Mouse (Mus musculus) erythroblast, embryonic 14.5 days (primary cell): ENCODE results near the gene Tmem45b. TPM values are rescaled to one million over a fixed set of nuclear protein-coding genes. Genes with fewer than 3 reads are reported as not detected.

ENCODE experiments used
- H3K27me3 ChIP-seq: 2 replicates; pipeline ENCODE4 v1.6.1; 2012; ENCODE audit warnings: inconsistent platforms; ENCODE audit not compliant: control insufficient read depth
- H3K36me3 ChIP-seq: 2 replicates; pipeline ENCODE4 v1.6.1; 2012; ENCODE audit warnings: mild to moderate bottlenecking, inconsistent platforms; ENCODE audit not compliant: control insufficient read depth
- H3K4me1 ChIP-seq: 2 replicates; pipeline ENCODE4 v1.6.1; 2012; ENCODE audit warnings: inconsistent platforms; ENCODE audit not compliant: control insufficient read depth
- H3K4me3 ChIP-seq: replicated peaks from 2 replicates; pipeline ENCODE3; 2012; ENCODE audit warnings: moderate library complexity, mild to moderate bottlenecking, inconsistent platforms
- H3K9me3 ChIP-seq: 2 replicates; pipeline ENCODE4 v1.6.1; 2012; ENCODE audit warnings: low read length, inconsistent platforms, mixed read lengths; ENCODE audit not compliant: control insufficient read depth
- GATA1 ChIP-seq: IDR thresholded peaks from 2 replicates; pipeline ENCODE4 v1.6.1; 2012; ENCODE audit warnings: low read length, inconsistent platforms, mixed read lengths
- TAL1 ChIP-seq: IDR thresholded peaks from 3 replicates; pipeline ENCODE4 v1.6.1; 2012; ENCODE audit warnings: low read length, inconsistent platforms, mixed read lengths
- polyA plus RNA-seq: library from polyadenylated mRNA; stranded (reverse); fragments of >175 nt; gene quantifications from 2 replicates; pipeline ENCODE4 v1.2.3, GENCODE M21; 2012

The Tmem45b gene
- polyA plus RNA-seq, 1 experiment, result not detected

- Histone ChIP-seq H3K36me3 (no peaks in the 10 kb centered on the region), H3K9me3 (no peaks in the 10 kb centered on the region), H3K27me3 (no peaks in the 10 kb centered on the region), H3K4me1 (no peaks in the 10 kb centered on the region), H3K4me3 (no peak overlapping the region)
- TF ChIP-seq GATA1 (no peak), TAL1 (no peak)
Measured at GRCm38 (mm10) chr9:31439341-31439740, 24.9 kb downstream of the Tmem45b start.

- Histone ChIP-seq H3K4me1 (no peaks in the 10 kb centered on the region), H3K4me3 (no peak overlapping the region), H3K9me3 (no peaks in the 10 kb centered on the region), H3K36me3 (no peaks in the 10 kb centered on the region), H3K27me3 (no peaks in the 10 kb centered on the region)
- TF ChIP-seq TAL1, result no peak
- TF ChIP-seq GATA1, result no peak
Measured at GRCm38 (mm10) chr9:31438834-31439233, 25.4 kb downstream of the Tmem45b start.

- Histone ChIP-seq H3K9me3 (no peaks in the 10 kb centered on the region), H3K36me3 (no peaks in the 10 kb centered on the region), H3K4me3 (no peak overlapping the region), H3K4me1 (no peaks in the 10 kb centered on the region), H3K27me3 (no peaks in the 10 kb centered on the region)
- TF ChIP-seq TAL1 (no peak), GATA1 (no peak)
Measured at GRCm38 (mm10) chr9:31437861-31438260, 26.4 kb downstream of the Tmem45b start.

- Histone ChIP-seq H3K36me3 (no peaks in the 10 kb centered on the region), H3K4me3 (no peak overlapping the region), H3K4me1 (no peaks in the 10 kb centered on the region), H3K9me3 (no peaks in the 10 kb centered on the region), H3K27me3 (0 out of 2 replicates have a peak, but pooled peaks cover 2% of the 10 kb centered on the region)
- TF ChIP-seq TAL1 (no peak), GATA1 (no peak)
Measured at GRCm38 (mm10) chr9:31435415-31435814, 28.8 kb downstream of the Tmem45b start.

GRCm38 (mm10) chr9:31433431-31433830, 30.8 kb downstream of the Tmem45b start:
- Histone ChIP-seq H3K9me3 (no peaks in the 10 kb centered on the region), H3K4me3 (no peak overlapping the region), H3K27me3 (peaks cover 2% of the 10 kb centered on the region; the same call in 1 of the 2 replicates), H3K4me1 (no peaks in the 10 kb centered on the region), H3K36me3 (no peaks in the 10 kb centered on the region)
- TF ChIP-seq GATA1 (no peak), TAL1 (no peak)

GRCm38 (mm10) chr9:31432336-31432975, 31.8 kb downstream of the Tmem45b start:
- Histone ChIP-seq H3K4me3 (no peak overlapping the region), H3K27me3 (peaks cover 2% of the 10 kb centered on the region; the same call in 1 of the 2 replicates), H3K4me1 (no peaks in the 10 kb centered on the region), H3K36me3 (no peaks in the 10 kb centered on the region), H3K9me3 (no peaks in the 10 kb centered on the region)
- TF ChIP-seq GATA1 (no peak), TAL1 (no peak)

- no peak overlapping the region for H3K4me3 ChIP-seq
- TF ChIP-seq TAL1 (no peak), GATA1 (no peak)
- H3K4me1 ChIP-seq, result no peaks in the 10 kb centered on the region
- H3K27me3 ChIP-seq, result peaks cover 2% of the 10 kb centered on the region; the same call in 1 of the 2 replicates
- H3K36me3 ChIP-seq, result no peaks in the 10 kb centered on the region
- H3K9me3 ChIP-seq, result no peaks in the 10 kb centered on the region
Measured at GRCm38 (mm10) chr9:31431751-31432150, 32.5 kb downstream of the Tmem45b start.

GRCm38 (mm10) chr9:31430011-31430410, 34.3 kb downstream of the Tmem45b start:
- no peaks in the 10 kb centered on the region for H3K36me3 ChIP-seq
- no peaks in the 10 kb centered on the region for H3K4me1 ChIP-seq
- no peak overlapping the region for H3K4me3 ChIP-seq
- TF ChIP-seq TAL1 (no peak), GATA1 (no peak)
- peaks cover 2% of the 10 kb centered on the region; the same call in 1 of the 2 replicates for H3K27me3 ChIP-seq
- no peaks in the 10 kb centered on the region for H3K9me3 ChIP-seq

- TF ChIP-seq GATA1 (no peak), TAL1 (no peak)
- no peak overlapping the region for H3K4me3 ChIP-seq
- no peaks in the 10 kb centered on the region for H3K36me3 ChIP-seq
- no peaks in the 10 kb centered on the region for H3K9me3 ChIP-seq
- peaks cover 2% of the 10 kb centered on the region; the same call in 1 of the 2 replicates for H3K27me3 ChIP-seq
- H3K4me1 ChIP-seq, result peaks cover 3% of the 10 kb centered on the region
Measured at GRCm38 (mm10) chr9:31428971-31429370, 35.3 kb downstream of the Tmem45b start.
